In the genomic region with DNA sequence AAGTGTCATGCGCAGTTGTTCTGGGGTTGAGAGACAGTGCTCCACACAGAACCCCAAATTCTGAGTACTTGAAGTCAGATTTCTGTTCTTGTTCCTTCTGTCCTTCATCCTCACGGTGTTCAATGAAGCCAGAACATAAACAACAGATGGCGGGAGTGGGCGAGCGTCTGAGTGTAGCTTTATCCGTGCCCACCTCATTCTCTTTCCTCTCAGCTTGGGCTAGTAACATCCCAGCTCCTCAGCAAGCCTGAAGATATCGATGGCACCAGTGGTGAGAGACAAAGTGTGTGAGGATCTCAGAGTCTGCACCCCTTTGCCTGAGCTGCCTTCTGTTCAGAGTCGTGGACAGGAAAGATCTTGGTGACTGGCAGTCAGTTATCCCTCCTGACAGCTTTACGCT, we compare ENCODE assay signal across 30 mouse cellular contexts. TPM values are rescaled to one million over a fixed set of nuclear protein-coding genes. Genes with fewer than 3 reads are reported as not detected.
DNase-seq lines count a peak whose midpoint lies in the region; ATAC-seq and TF ChIP-seq lines count a peak whose summit lies in the region.
"Had no signal": no experiment of that assay in that cellular context is flagged by ENCODE, and none has a peak within 500 bp of the region (broad histone marks: within the 10 kb centered on the region; RNA-seq: fewer than 3 reads in every experiment).

No protein-coding gene starts in this region.

- H3K4me2 ChIP-seq in forebrain, postnatal 0 days (ENCODE audit: low read depth) = no peak overlapping the region
- H3K4me2 ChIP-seq: embryonic facial prominence, embryonic 12.5 days; forebrain, embryonic 13.5 days; heart, embryonic 12.5 days; hindbrain, embryonic 13.5 days; intestine, embryonic 15.5 days; kidney, embryonic 15.5 days; limb, embryonic 12.5 days; liver, embryonic 12.5 days; lung, embryonic 14.5 days; stomach, embryonic 15.5 days had no signal

- H3K9ac ChIP-seq in forebrain, postnatal 0 days = no peak overlapping the region
- H3K9ac ChIP-seq: embryonic facial prominence, embryonic 12.5 days; forebrain, embryonic 13.5 days; heart, embryonic 12.5 days; hindbrain, embryonic 13.5 days; intestine, embryonic 15.5 days; kidney, embryonic 15.5 days; limb, embryonic 12.5 days; liver, embryonic 12.5 days; lung, embryonic 14.5 days; stomach, embryonic 15.5 days had no signal

- no peaks in the 10 kb centered on the region for H3K4me1 ChIP-seq in forebrain, postnatal 0 days (ENCODE audit: insufficient read depth)
- H3K4me1 ChIP-seq: embryonic facial prominence, embryonic 12.5 days; heart, embryonic 12.5 days; hindbrain, embryonic 13.5 days; intestine, embryonic 15.5 days; kidney, embryonic 15.5 days; liver, embryonic 12.5 days; midbrain, embryonic 10.5 days; stomach, embryonic 15.5 days had no signal

- peak; percentile 82 for ATAC-seq in frontal cortex, adult (ENCODE audit: low TSS enrichment)
- ATAC-seq in forebrain, postnatal 0 days = no peak
- ATAC-seq: forebrain, embryonic 13.5 days; intestine, embryonic 15.5 days; liver, embryonic 12.5 days had no signal

- WGBS in forebrain, postnatal 0 days = 73% methylated on average over 9 of the region's 9 CpGs

- H3K27ac ChIP-seq in forebrain, postnatal 0 days (ENCODE audit: low read depth, low read length) = no peak overlapping the region
- H3K27ac ChIP-seq: embryonic facial prominence, embryonic 12.5 days; forebrain, embryonic 13.5 days; hindbrain, embryonic 13.5 days; intestine, embryonic 15.5 days; kidney, embryonic 15.5 days; limb, embryonic 12.5 days; liver, embryonic 12.5 days; macrophage; midbrain, embryonic 10.5 days; stomach, embryonic 15.5 days had no signal

- H3K4me3 ChIP-seq in forebrain, postnatal 0 days (ENCODE audit: low read depth, low read length) = no peak overlapping the region
- H3K4me3 ChIP-seq: embryonic facial prominence, embryonic 12.5 days; erythroblast, embryonic 14.5 days; forebrain, embryonic 13.5 days; heart, embryonic 12.5 days; hindbrain, embryonic 13.5 days; intestine, embryonic 15.5 days; kidney, embryonic 15.5 days; limb, embryonic 12.5 days; liver, embryonic 12.5 days; midbrain, embryonic 10.5 days; stomach, embryonic 15.5 days had no signal

- no peak for DNase-seq in frontal cortex, postnatal 10 days (ENCODE audit: low spot score in 2 of 2)
- DNase-seq in layer of hippocampus, adult 9-10 months (ENCODE audit: low spot score) = peak; percentile 17
- peak; percentile 74 to 90 for DNase-seq in left cerebral cortex, postnatal 25 days (ENCODE audit: low spot score in 2 of 2)
- peak; percentile 72 for DNase-seq in telencephalon, adult 2 months (ENCODE audit: low read depth, low spot score)
- no peak for DNase-seq in urinary bladder, postnatal 10 days (ENCODE audit: low spot score)
- no peak for DNase-seq in heart, adult 18-20 months
- no peak for DNase-seq in forebrain, postnatal 0 days
- DNase-seq: adrenal gland, adult 8-10 months; cerebellum, adult 9-11 months; heart, postnatal 14 days; lung, embryonic 14.5 days; thymus, adult 2 months had no signal

- intact Hi-C loops in left cerebral cortex, postnatal 25 days (cut with DNase I) = no loop called here

- TF ChIP-seq CTCF in forebrain, postnatal 0 days (IDR thresholded peaks at IDR 0.05; ENCODE audit: low read depth) = no peak

- H3K36me3 ChIP-seq in forebrain, postnatal 0 days (ENCODE audit: insufficient read depth) = no peaks in the 10 kb centered on the region
- H3K36me3 ChIP-seq: embryonic facial prominence, embryonic 12.5 days; heart, embryonic 12.5 days; hindbrain, embryonic 13.5 days; intestine, embryonic 15.5 days; kidney, embryonic 15.5 days; limb, embryonic 12.5 days; liver, embryonic 12.5 days; midbrain, embryonic 10.5 days; stomach, embryonic 15.5 days had no signal

- no peaks in the 10 kb centered on the region for H3K9me3 ChIP-seq in forebrain, postnatal 0 days (ENCODE audit: low read length)
- H3K9me3 ChIP-seq: embryonic facial prominence, embryonic 12.5 days; forebrain, embryonic 13.5 days; heart, embryonic 12.5 days; hindbrain, embryonic 13.5 days; intestine, embryonic 15.5 days; kidney, embryonic 15.5 days; limb, embryonic 12.5 days; liver, embryonic 12.5 days; midbrain, embryonic 10.5 days; stomach, embryonic 15.5 days had no signal

- no peaks in the 10 kb centered on the region for H3K27me3 ChIP-seq in forebrain, postnatal 0 days (ENCODE audit: insufficient read depth, low read length)
- H3K27me3 ChIP-seq: embryonic facial prominence, embryonic 12.5 days; forebrain, embryonic 13.5 days; hindbrain, embryonic 13.5 days; intestine, embryonic 15.5 days; kidney, embryonic 15.5 days; limb, embryonic 12.5 days; liver, embryonic 12.5 days; stomach, embryonic 15.5 days had no signal

RNA-seq across cellular contexts. Expression of gene Cyp24a1, which starts 42.3 kb away (rescaled TPM):
- total RNA-seq in left cerebral cortex, postnatal 25 days (2021) = not detected
- not detected for total RNA-seq in heart, adult 18-20 months (2021)
- not detected in 2 replicates for total RNA-seq in forebrain, postnatal 0 days (2014; rRNA removed)
- 0.04 TPM in 1 of 2 replicates, not detected in the other for polyA plus RNA-seq in forebrain, postnatal 0 days (2015; fragmentation: Nextera tagmentation; extraction: Ambion mirVana)
- total RNA-seq: adrenal gland, adult 8-10 months; gastrocnemius, adult 18-20 months; heart, postnatal 14 days; midbrain, postnatal 0 days had no signal
- polyA plus RNA-seq: embryonic facial prominence, embryonic 12.5 days; erythroblast, embryonic 14.5 days; gonadal fat pad, adult 2 months; heart, embryonic 12.5 days; hindbrain, embryonic 13.5 days; intestine, embryonic 15.5 days; large intestine, adult 2 months; limb, embryonic 12.5 days; liver, embryonic 12.5 days; lung, embryonic 14.5 days; macrophage; midbrain, embryonic 10.5 days; stomach, embryonic 15.5 days; urinary bladder, adult 2 months had no signal

RNA-seq across cellular contexts. Expression of gene Pfdn4, which starts 43.0 kb away (rescaled TPM):
- total RNA-seq in left cerebral cortex, postnatal 25 days (2021) = 10 to 100 TPM; 29.4 to 31.0 TPM
- total RNA-seq in heart, adult 18-20 months (2021) = 10 to 100 TPM; 10.8 to 14.8 TPM
- 154 and 194 TPM in 2 replicates for total RNA-seq in forebrain, postnatal 0 days (2014; rRNA removed)
- polyA plus RNA-seq in forebrain, postnatal 0 days (2015; fragmentation: Nextera tagmentation; extraction: Ambion mirVana) = 145 and 191 TPM in 2 replicates

Comparison
In these comparisons a context has a peak if more than half of its experiments do, and no peak if none do; other contexts are left out.
1. DNase-seq: peak in layer of hippocampus, adult 9-10 months (single experiment), left cerebral cortex, postnatal 25 days (2 of 2) and telencephalon, adult 2 months (single experiment); none in frontal cortex, postnatal 10 days (0 of 2), urinary bladder, postnatal 10 days (single experiment), heart, adult 18-20 months (0 of 2) and forebrain, postnatal 0 days (single experiment).